Mouse (Mus musculus) lung, embryonic 14.5 days (tissue): Measurements from ENCODE around the gene Wbp1l. TPM values are rescaled to one million over a fixed set of nuclear protein-coding genes. Genes with fewer than 3 reads are reported as not detected.
A peak's percentile ranks its signal among the peaks of the same experiment; 100 is the strongest.

Experiments
- ATAC-seq: fragments of 200-750 bp; cut with Nextera tagmentation; 2 replicates; pipeline ENCODE4 v1.8.0; 2017; ENCODE audit warnings: mild to moderate bottlenecking, moderate TSS enrichment, moderate library complexity; ENCODE audit not compliant: insufficient read depth
- DNase-seq: peaks from one replicate; pipeline ENCODE4 v3.0.0-alpha.2; 2015
- H3K27ac ChIP-seq: fragments of 300-500 bp; sonication (generic); 2 replicates; pipeline ENCODE4 v1.5.1; 2014; ENCODE audit warnings: low read depth, mild to moderate bottlenecking, moderate library complexity
- H3K27me3 ChIP-seq: fragments of 300-500 bp; sonication (generic); 2 replicates; pipeline ENCODE4 v1.6.1; 2014; ENCODE audit warnings: low read length, control low read depth; ENCODE audit not compliant: insufficient read depth
- H3K36me3 ChIP-seq: fragments of 300-500 bp; sonication (generic); 2 replicates; pipeline ENCODE4 v1.6.1; 2014; ENCODE audit warnings: control low read depth; ENCODE audit not compliant: insufficient read depth
- H3K4me1 ChIP-seq: fragments of 300-500 bp; sonication (generic); 2 replicates; pipeline ENCODE4 v1.6.1; 2014; ENCODE audit warnings: antibody characterized with exemption, control low read depth; ENCODE audit not compliant: insufficient read depth
- H3K4me2 ChIP-seq: fragments of 300-500 bp; sonication (generic); 2 replicates; pipeline ENCODE4 v1.6.1; 2014; ENCODE audit warnings: mild to moderate bottlenecking
- H3K4me3 ChIP-seq: fragments of 300-500 bp; sonication (generic); 2 replicates; pipeline ENCODE4 v1.5.1; 2014; ENCODE audit warnings: low read depth, low read length
- H3K9ac ChIP-seq: fragments of 300-500 bp; sonication (generic); 2 replicates; pipeline ENCODE4 v1.6.1; 2014
- H3K9me3 ChIP-seq: fragments of 300-500 bp; sonication (generic); 2 replicates; pipeline ENCODE4 v1.6.1; 2016; ENCODE audit warnings: low read depth, low read length, control low read depth
- CTCF ChIP-seq: IDR thresholded peaks from 2 replicates; pipeline ENCODE4 v1.5.1; 2016; ENCODE audit warnings: antibody characterized with exemption, low read depth
- WGBS: fragments of 180-500 bp; shearing (Covaris S2); extraction: QIAGEN DNeasy Blood & Tissue Kit; methylation state at CpG from one replicate; pipeline ENCODE4 v1.1.7; 2014; 5-methylcytosine and 5-hydroxymethylcytosine counted together
- polyA plus RNA-seq: library from polyadenylated mRNA; unstranded; fragments of >200 nt; fragmentation: Nextera tagmentation; extraction: Ambion mirVana; gene quantifications from 2 replicates; pipeline ENCODE4 v1.2.1, GENCODE M21; 2014

The Wbp1l gene
- polyA plus RNA-seq, 1 experiment from 2014 or later = 43.1 TPM

GRCm38 (mm10) chr19:46628403-46628802 is 29.5 kb downstream of the Wbp1l start:
- H3K36me3 ChIP-seq = peaks cover 12% of the 10 kb centered on the region; the same call in 1 of the 2 replicates
- H3K4me2 ChIP-seq = no peak overlapping the region
- peak; percentile 67 for DNase-seq
- no peaks in the 10 kb centered on the region for H3K27me3 ChIP-seq
- no peak overlapping the region for H3K4me3 ChIP-seq
- ATAC-seq = peak; percentile 15; the same call in 1 of the 2 replicates
- H3K4me1 ChIP-seq = peaks cover 31% of the 10 kb centered on the region
- H3K9ac ChIP-seq = 0 out of 2 replicates have a peak overlapping the region, but pooled peaks have one; percentile 0
- TF ChIP-seq CTCF = no peak
- WGBS = 46% methylated on average over 10 of the region's 10 CpGs
- H3K27ac ChIP-seq = no peak overlapping the region
- H3K9me3 ChIP-seq = no peaks in the 10 kb centered on the region

- H3K9ac ChIP-seq = no peak overlapping the region; the same call in 1 of the 2 replicates
- no peaks in the 10 kb centered on the region for H3K9me3 ChIP-seq
- H3K27ac ChIP-seq = 0 out of 2 replicates have a peak overlapping the region, but pooled peaks have one; percentile 4
- peaks cover 22% of the 10 kb centered on the region for H3K4me1 ChIP-seq
- no peak for TF ChIP-seq CTCF
- H3K36me3 ChIP-seq = peaks cover 12% of the 10 kb centered on the region; the same call in 1 of the 2 replicates
- DNase-seq (no peak), ATAC-seq (no peak)
- WGBS = 67% methylated on average over 9 of the region's 9 CpGs
- no peak overlapping the region for H3K4me3 ChIP-seq
- H3K27me3 ChIP-seq = no peaks in the 10 kb centered on the region
- no peak overlapping the region for H3K4me2 ChIP-seq
These were observed 30.9 kb downstream of the Wbp1l start for GRCm38 (mm10) chr19:46629807-46630206.

- Histone ChIP-seq H3K27me3 (no peaks in the 10 kb centered on the region), H3K36me3 (peaks cover 8% of the 10 kb centered on the region; the same call in 1 of the 2 replicates), H3K9ac (no peak overlapping the region), H3K9me3 (no peaks in the 10 kb centered on the region), H3K4me3 (no peak overlapping the region), H3K4me2 (no peak overlapping the region), H3K27ac (no peak overlapping the region), H3K4me1 (peaks cover 15% of the 10 kb centered on the region)
- DNase-seq = no peak
- ATAC-seq = no peak
- no peak for TF ChIP-seq CTCF
- 66% methylated on average over 9 of the region's 9 CpGs for WGBS
These were observed 32.8 kb downstream of the Wbp1l start for GRCm38 (mm10) chr19:46631637-46632036.

GRCm38 (mm10) chr19:46635766-46636165 is 36.9 kb downstream of the Wbp1l start:
- H3K4me1 ChIP-seq = peaks cover 3% of the 10 kb centered on the region
- H3K4me3 ChIP-seq = no peak overlapping the region
- H3K9me3 ChIP-seq = no peaks in the 10 kb centered on the region
- no peak for TF ChIP-seq CTCF
- no peaks in the 10 kb centered on the region for H3K27me3 ChIP-seq
- ATAC-seq = peak; percentile 36; the same call in 1 of the 2 replicates
- peak overlapping the region; percentile 18; the same call in 1 of the 2 replicates for H3K27ac ChIP-seq
- H3K36me3 ChIP-seq = peaks cover 24% of the 10 kb centered on the region
- H3K4me2 ChIP-seq = 0 out of 2 replicates have a peak overlapping the region, but pooled peaks have one; percentile 18
- H3K9ac ChIP-seq = no peak overlapping the region; the same call in 1 of the 2 replicates
- 44% methylated on average over 9 of the region's 9 CpGs for WGBS
- peak; percentile 41 for DNase-seq

- H3K27ac ChIP-seq = no peak overlapping the region
- H3K36me3 ChIP-seq = peaks cover 18% of the 10 kb centered on the region
- H3K9ac ChIP-seq = no peak overlapping the region
- no peaks in the 10 kb centered on the region for H3K27me3 ChIP-seq
- no peak overlapping the region for H3K4me2 ChIP-seq
- H3K4me1 ChIP-seq = peaks cover 21% of the 10 kb centered on the region
- no peak for DNase-seq
- no peak for TF ChIP-seq CTCF
- H3K4me3 ChIP-seq = no peak overlapping the region
- WGBS = 61% methylated on average over 6 of the region's 6 CpGs
- no peaks in the 10 kb centered on the region for H3K9me3 ChIP-seq
- ATAC-seq = no peak
These were observed 38.7 kb downstream of the Wbp1l start for GRCm38 (mm10) chr19:46637598-46637997.

GRCm38 (mm10) chr19:46639053-46639452 is 40.2 kb downstream of the Wbp1l start:
- peaks cover 32% of the 10 kb centered on the region for H3K4me1 ChIP-seq
- no peak for ATAC-seq
- H3K4me3 ChIP-seq = no peak overlapping the region

GRCm38 (mm10) chr19:46639496-46639895 is 40.6 kb downstream of the Wbp1l start:
- Histone ChIP-seq H3K36me3 (peaks cover 22% of the 10 kb centered on the region), H3K4me3 (no peak overlapping the region), H3K9me3 (no peaks in the 10 kb centered on the region), H3K4me2 (no peak overlapping the region), H3K9ac (no peak overlapping the region), H3K27me3 (no peaks in the 10 kb centered on the region), H3K27ac (peak overlapping the region; percentile 56; the same call in 1 of the 2 replicates), H3K4me1 (peaks cover 35% of the 10 kb centered on the region)
- ATAC-seq (no peak), DNase-seq (peak; percentile 42)
- WGBS = 73% methylated on average over 14 of the region's 14 CpGs
- no peak for TF ChIP-seq CTCF

More at GRCm38 (mm10) chr19:46639053-46639452, 40.2 kb downstream of the Wbp1l start:
- Histone ChIP-seq H3K9ac (no peak overlapping the region), H3K4me2 (no peak overlapping the region), H3K27me3 (no peaks in the 10 kb centered on the region), H3K9me3 (no peaks in the 10 kb centered on the region), H3K36me3 (peaks cover 18% of the 10 kb centered on the region), H3K27ac (peak overlapping the region; percentile 42; the same call in 1 of the 2 replicates)
- no peak for TF ChIP-seq CTCF
- DNase-seq = no peak

- Histone ChIP-seq H3K9ac (no peak overlapping the region), H3K27ac (peak overlapping the region; percentile 90), H3K36me3 (peaks cover 33% of the 10 kb centered on the region), H3K4me2 (no peak overlapping the region), H3K4me3 (no peak overlapping the region), H3K9me3 (no peaks in the 10 kb centered on the region), H3K4me1 (peaks cover 44% of the 10 kb centered on the region), H3K27me3 (no peaks in the 10 kb centered on the region)
- TF ChIP-seq CTCF = no peak
- 73% methylated on average over 8 of the region's 8 CpGs for WGBS
- ATAC-seq = no peak
- DNase-seq = no peak
These were observed 41.9 kb downstream of the Wbp1l start for GRCm38 (mm10) chr19:46640780-46641179.
